Comparison of ENCODE assay signal across 9 mouse cellular contexts in genomic region chr4:141766668-141767352, GRCm38 (mm10). TPM values are rescaled to one million over a fixed set of nuclear protein-coding genes. Genes with fewer than 3 reads are reported as not detected.
DNase-seq lines count a peak whose midpoint lies in the region; ATAC-seq and TF ChIP-seq lines count a peak whose summit lies in the region.
"Had no signal": no experiment of that assay in that cellular context is flagged by ENCODE, and none has a peak within 500 bp of the region (broad histone marks: within the 10 kb centered on the region; RNA-seq: fewer than 3 reads in every experiment).

No protein-coding gene starts in this region.

- H3K9me3 ChIP-seq in forebrain, embryonic 16.5 days (ENCODE audit: control insufficient read depth, low read length) = no peaks in the 10 kb centered on the region
- H3K9me3 ChIP-seq in kidney, embryonic 16.5 days (ENCODE audit: low read length) = no peaks in the 10 kb centered on the region
- no peaks in the 10 kb centered on the region for H3K9me3 ChIP-seq in midbrain, embryonic 15.5 days

- TF ChIP-seq CTCF in left cerebral cortex, adult 2 months (IDR thresholded peaks at IDR 0.05) = no peak
- no peak for TF ChIP-seq CTCF in bone marrow macrophage, adult 2 months (IDR thresholded peaks at IDR 0.05; ENCODE audit: low read depth, low read length)

- peaks cover 36% of the 10 kb centered on the region for H3K4me1 ChIP-seq in bone marrow macrophage, adult 2 months (ENCODE audit: control insufficient read depth, insufficient read depth, low read length)
- peaks cover 19% of the 10 kb centered on the region for H3K4me1 ChIP-seq in forebrain, embryonic 16.5 days (replicated peaks; ENCODE audit: control insufficient read depth, insufficient read depth, low read length)
- peaks cover 9% of the 10 kb centered on the region for H3K4me1 ChIP-seq in kidney, embryonic 16.5 days (ENCODE audit: insufficient read depth, low read length)
- H3K4me1 ChIP-seq in midbrain, embryonic 15.5 days = peaks cover 6% of the 10 kb centered on the region; the same call in 1 of the 2 replicates

- no peak for DNase-seq in left cerebral cortex, adult 2 months (ENCODE audit: extremely low spot score in 1 of 2, low spot score in 2 of 2)
- no peak for DNase-seq in left cerebral cortex, adult 11 months (ENCODE audit: low spot score)
- DNase-seq in adrenal gland, adult (ENCODE audit: inconsistent age in 2 of 2, low spot score in 1 of 2) = no peak
- DNase-seq in left cerebral cortex, adult 8-10 months (ENCODE audit: low spot score in 2 of 2) = no peak

- H3K27me3 ChIP-seq in forebrain, embryonic 16.5 days (replicated peaks; ENCODE audit: control insufficient read depth, insufficient read depth, low read length) = no peaks in the 10 kb centered on the region
- no peaks in the 10 kb centered on the region for H3K27me3 ChIP-seq in kidney, embryonic 16.5 days (ENCODE audit: insufficient read depth, low read length)
- H3K27me3 ChIP-seq in midbrain, embryonic 15.5 days (replicated peaks) = no peaks in the 10 kb centered on the region

- H3K4me2 ChIP-seq in forebrain, embryonic 16.5 days (ENCODE audit: low read length) = peak overlapping the region; percentile 20
- H3K4me2 ChIP-seq in kidney, embryonic 16.5 days (replicated peaks; ENCODE audit: low read depth, low read length) = no peak overlapping the region
- H3K4me2 ChIP-seq in midbrain, embryonic 15.5 days = no peak overlapping the region

- H3K4me3 ChIP-seq in left cerebral cortex, adult 2 months = no peak overlapping the region
- H3K4me3 ChIP-seq in bone marrow macrophage, adult 2 months (ENCODE audit: insufficient read depth, low read length) = peak overlapping the region; percentile 50
- H3K4me3 ChIP-seq in forebrain, embryonic 16.5 days (replicated peaks; ENCODE audit: low read length) = no peak overlapping the region
- no peak overlapping the region for H3K4me3 ChIP-seq in kidney, embryonic 16.5 days (ENCODE audit: low read length)
- no peak overlapping the region for H3K4me3 ChIP-seq in midbrain, embryonic 15.5 days

- intact Hi-C loops in left cerebral cortex, adult 2 months (cut with DNase I) = no loop called here

- H3K9ac ChIP-seq in forebrain, embryonic 16.5 days (replicated peaks; ENCODE audit: low read depth, low read length) = 0 out of 2 replicates have a peak overlapping the region, but pooled peaks have one; percentile 11
- no peak overlapping the region for H3K9ac ChIP-seq in kidney, embryonic 16.5 days (replicated peaks; ENCODE audit: low read length)
- no peak overlapping the region for H3K9ac ChIP-seq in midbrain, embryonic 15.5 days

- peak overlapping the region; percentile 57 for H3K27ac ChIP-seq in left cerebral cortex, adult 2 months
- H3K27ac ChIP-seq in bone marrow macrophage, adult 2 months (ENCODE audit: insufficient read depth, low read depth, low read length) = peak overlapping the region; percentile 94
- peak overlapping the region; percentile 82 for H3K27ac ChIP-seq in forebrain, embryonic 16.5 days (ENCODE audit: low read length)
- H3K27ac ChIP-seq in kidney, embryonic 16.5 days (ENCODE audit: low read length) = peak overlapping the region; percentile 85
- H3K27ac ChIP-seq in midbrain, embryonic 15.5 days = peak overlapping the region; percentile 72

- peaks cover 21% of the 10 kb centered on the region for H3K36me3 ChIP-seq in forebrain, embryonic 16.5 days (ENCODE audit: control insufficient read depth, insufficient read depth)
- peaks cover 69% of the 10 kb centered on the region for H3K36me3 ChIP-seq in kidney, embryonic 16.5 days (ENCODE audit: insufficient read depth, low read length)
- H3K36me3 ChIP-seq in midbrain, embryonic 15.5 days (replicated peaks) = peaks cover 52% of the 10 kb centered on the region

- ATAC-seq in forebrain, embryonic 16.5 days = peak; percentile 79
- peak; percentile 59 for ATAC-seq in kidney, embryonic 16.5 days (ENCODE audit: low FRiP score, low TSS enrichment)
- ATAC-seq in midbrain, embryonic 15.5 days (replicated peaks) = 0 out of 2 replicates have a peak, but pooled peaks have one; percentile 30

- WGBS in forebrain, embryonic 16.5 days = 25% methylated on average over 19 of the region's 19 CpGs
- 56% methylated on average over 19 of the region's 19 CpGs for WGBS in kidney, embryonic 16.5 days
- WGBS in midbrain, embryonic 15.5 days = 55% methylated on average over 19 of the region's 19 CpGs

- TF ChIP-seq POLR2A in bone marrow macrophage, adult 2 months (IDR thresholded peaks at IDR 0.05; ENCODE audit: borderline replicate concordance, low read depth, low read length) = no peak

RNA-seq across cellular contexts. Expression of gene Agmat, which starts 20.3 kb away (rescaled TPM):
- total RNA-seq in left cerebral cortex, adult 2 months (2021) = 1 to 10 TPM; 2.0 to 2.7 TPM
- polyA plus RNA-seq in bone marrow macrophage, adult 2 months (2012; ENCODE audit: insufficient read depth, insufficient read length, missing spikeins) = not detected in 2 replicates
- not detected in 2 replicates for polyA plus RNA-seq in forebrain, embryonic 16.5 days (2015; fragmentation: Nextera tagmentation; extraction: Ambion mirVana)
- polyA plus RNA-seq in kidney, embryonic 16.5 days (2015; fragmentation: Nextera tagmentation; extraction: Ambion mirVana) = 1.7 and 2.0 TPM in 2 replicates
- not detected in 2 replicates for polyA plus RNA-seq in midbrain, embryonic 15.5 days (2015; fragmentation: Nextera tagmentation; extraction: Ambion mirVana)
- total RNA-seq in left cerebral cortex, adult 8-10 months (2022) = 1 to 10 TPM; 1.2 to 3.1 (median 1.8) TPM
- total RNA-seq: layer of hippocampus, adult 8-10 months had no signal

RNA-seq across cellular contexts. Expression of gene Dnajc16, which starts 23.9 kb away (rescaled TPM):
- total RNA-seq in left cerebral cortex, adult 2 months (2021) = 10 to 100 TPM; 43.4 to 43.7 TPM
- polyA plus RNA-seq in bone marrow macrophage, adult 2 months (2012; ENCODE audit: insufficient read depth, insufficient read length, missing spikeins) = 11.4 and 12.2 TPM in 2 replicates
- polyA plus RNA-seq in forebrain, embryonic 16.5 days (2015; fragmentation: Nextera tagmentation; extraction: Ambion mirVana) = 5.3 and 6.4 TPM in 2 replicates
- polyA plus RNA-seq in kidney, embryonic 16.5 days (2015; fragmentation: Nextera tagmentation; extraction: Ambion mirVana) = 5.4 and 5.8 TPM in 2 replicates
- polyA plus RNA-seq in midbrain, embryonic 15.5 days (2015; fragmentation: Nextera tagmentation; extraction: Ambion mirVana) = 6.5 and 6.6 TPM in 2 replicates
- 10 to 100 TPM; 42.6 to 43.8 (median 42.8) TPM for total RNA-seq in left cerebral cortex, adult 8-10 months (2022)

RNA-seq across cellular contexts. Expression of gene Casp9, which starts 26.6 kb away (rescaled TPM):
- 10 to 100 TPM; 22.1 to 22.4 TPM for total RNA-seq in left cerebral cortex, adult 2 months (2021)
- polyA plus RNA-seq in bone marrow macrophage, adult 2 months (2012; ENCODE audit: insufficient read depth, insufficient read length, missing spikeins) = 34.2 and 35.1 TPM in 2 replicates
- 15.8 and 16.6 TPM in 2 replicates for polyA plus RNA-seq in forebrain, embryonic 16.5 days (2015; fragmentation: Nextera tagmentation; extraction: Ambion mirVana)
- 30.2 and 31.8 TPM in 2 replicates for polyA plus RNA-seq in kidney, embryonic 16.5 days (2015; fragmentation: Nextera tagmentation; extraction: Ambion mirVana)
- polyA plus RNA-seq in midbrain, embryonic 15.5 days (2015; fragmentation: Nextera tagmentation; extraction: Ambion mirVana) = 20.7 and 21.4 TPM in 2 replicates
- 10 to 100 TPM; 23.3 to 30.5 (median 25.5) TPM for total RNA-seq in left cerebral cortex, adult 8-10 months (2022)

RNA-seq across cellular contexts. Expression of gene Ddi2, which starts 43.6 kb away (rescaled TPM):
- 10 to 100 TPM; 47.8 to 48.5 TPM for total RNA-seq in left cerebral cortex, adult 2 months (2021)
- 69.5 and 74.4 TPM in 2 replicates for polyA plus RNA-seq in bone marrow macrophage, adult 2 months (2012; ENCODE audit: insufficient read depth, insufficient read length, missing spikeins)
- polyA plus RNA-seq in forebrain, embryonic 16.5 days (2015; fragmentation: Nextera tagmentation; extraction: Ambion mirVana) = 13.1 and 14.3 TPM in 2 replicates
- polyA plus RNA-seq in kidney, embryonic 16.5 days (2015; fragmentation: Nextera tagmentation; extraction: Ambion mirVana) = 19.1 and 20.9 TPM in 2 replicates
- 13.3 and 14.0 TPM in 2 replicates for polyA plus RNA-seq in midbrain, embryonic 15.5 days (2015; fragmentation: Nextera tagmentation; extraction: Ambion mirVana)
- 10 to 100 TPM; 40.6 to 44.3 (median 42.9) TPM for total RNA-seq in left cerebral cortex, adult 8-10 months (2022)

RNA-seq across cellular contexts. Expression of gene Cela2a, which starts 59.1 kb away (rescaled TPM):
- total RNA-seq in left cerebral cortex, adult 2 months (2021) = not detected
- not detected in 2 replicates for polyA plus RNA-seq in bone marrow macrophage, adult 2 months (2012; ENCODE audit: insufficient read depth, insufficient read length, missing spikeins)
- polyA plus RNA-seq in forebrain, embryonic 16.5 days (2015; fragmentation: Nextera tagmentation; extraction: Ambion mirVana) = not detected in 2 replicates
- 0.17 TPM in 1 of 2 replicates, not detected in the other for polyA plus RNA-seq in kidney, embryonic 16.5 days (2015; fragmentation: Nextera tagmentation; extraction: Ambion mirVana)
- 0.36 and 0.43 TPM in 2 replicates for polyA plus RNA-seq in midbrain, embryonic 15.5 days (2015; fragmentation: Nextera tagmentation; extraction: Ambion mirVana)
- not detected for total RNA-seq in left cerebral cortex, adult 8-10 months (2022)
- total RNA-seq: layer of hippocampus, adult 8-10 months had no signal
